ENCODE assay signal across 12 mouse cellular contexts in the genomic region with DNA sequence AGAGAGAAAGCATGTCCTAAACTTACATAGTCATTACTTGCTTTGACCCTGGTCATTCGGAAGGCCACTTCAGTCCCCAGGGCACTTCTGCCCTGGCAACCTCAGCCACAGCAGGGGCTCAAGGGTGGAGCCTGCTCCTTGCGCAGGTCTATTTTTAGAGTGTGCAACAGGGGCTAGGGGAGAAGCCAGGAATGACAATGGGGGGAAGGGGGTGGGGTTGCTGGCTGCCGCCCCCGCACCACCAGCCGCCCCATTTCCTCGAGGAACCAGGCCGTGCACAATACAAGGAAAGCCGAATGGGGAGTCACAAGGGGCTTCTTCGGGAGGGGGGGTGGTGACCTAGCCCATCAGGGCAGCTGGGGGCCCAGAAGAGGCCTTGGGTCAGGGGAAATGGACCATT. TPM values are rescaled to one million over a fixed set of nuclear protein-coding genes. Genes with fewer than 3 reads are reported as not detected.
DNase-seq lines count a peak whose midpoint lies in the region; ATAC-seq lines count a peak whose summit lies in the region.
"Had no signal": no experiment of that assay in that cellular context is flagged by ENCODE, and none has a peak within 500 bp of the region (broad histone marks: within the 10 kb centered on the region; RNA-seq: fewer than 3 reads in every experiment).

No protein-coding gene starts in this region.

- H3K4me1 ChIP-seq in heart, embryonic 10.5 days = peaks cover 19% of the 10 kb centered on the region
- H3K4me1 ChIP-seq in liver, embryonic 11.5 days (replicated peaks; ENCODE audit: control insufficient read depth, insufficient read depth, low read length) = no peaks in the 10 kb centered on the region
- H3K4me1 ChIP-seq: limb, embryonic 12.5 days; neural tube, embryonic 13.5 days had no signal

- peak overlapping the region; percentile 47 for H3K27ac ChIP-seq in heart, embryonic 10.5 days
- H3K27ac ChIP-seq in liver, embryonic 11.5 days (ENCODE audit: low read depth, low read length) = no peak overlapping the region
- H3K27ac ChIP-seq: limb, embryonic 12.5 days; neural tube, embryonic 13.5 days had no signal

- no peaks in the 10 kb centered on the region for H3K9me3 ChIP-seq in heart, embryonic 10.5 days
- H3K9me3 ChIP-seq in liver, embryonic 11.5 days (ENCODE audit: control insufficient read depth, low read length) = no peaks in the 10 kb centered on the region
- H3K9me3 ChIP-seq: limb, embryonic 12.5 days; neural tube, embryonic 13.5 days had no signal

- H3K9ac ChIP-seq in liver, embryonic 11.5 days (ENCODE audit: low read depth, low read length) = no peak overlapping the region
- H3K9ac ChIP-seq: limb, embryonic 12.5 days; neural tube, embryonic 13.5 days had no signal

- H3K4me2 ChIP-seq in liver, embryonic 11.5 days = no peak overlapping the region
- H3K4me2 ChIP-seq: limb, embryonic 12.5 days; neural tube, embryonic 13.5 days had no signal

- H3K36me3 ChIP-seq in heart, embryonic 10.5 days = no peaks in the 10 kb centered on the region
- no peaks in the 10 kb centered on the region for H3K36me3 ChIP-seq in liver, embryonic 11.5 days (ENCODE audit: control insufficient read depth, insufficient read depth, low read length)
- H3K36me3 ChIP-seq: limb, embryonic 12.5 days; neural tube, embryonic 13.5 days had no signal

- H3K4me3 ChIP-seq in heart, embryonic 10.5 days = peak overlapping the region; percentile 35; the same call in 1 of the 2 replicates
- H3K4me3 ChIP-seq in liver, embryonic 11.5 days (ENCODE audit: low read depth, low read length) = no peak overlapping the region
- H3K4me3 ChIP-seq: limb, embryonic 12.5 days; neural tube, embryonic 13.5 days had no signal

- no peak for ATAC-seq in liver, embryonic 11.5 days (replicated peaks; ENCODE audit: low FRiP score)
- ATAC-seq: activated CD4-positive, CD25-positive, alpha-beta regulatory T cell, adult 4 months had no signal

- peak; percentile 32 for DNase-seq in gastrocnemius, postnatal 14 days
- DNase-seq in gastrocnemius, postnatal 4 days (ENCODE audit: low spot score in 2 of 2) = no peak
- DNase-seq in ES-CJ7 (ENCODE audit: low read depth, low spot score) = peak; percentile 71
- DNase-seq in heart, embryonic 10.5 days (ENCODE audit: low spot score) = no peak
- DNase-seq in kidney, postnatal 14 days = peak; percentile 48
- DNase-seq in liver, embryonic 11.5 days (ENCODE audit: low spot score) = no peak
- no peak for DNase-seq in urinary bladder, postnatal 10 days (ENCODE audit: low spot score)
- no peak for DNase-seq in neural tube, embryonic 10.5 days (ENCODE audit: extremely low spot score, low spot score)
- DNase-seq: right cerebral cortex, postnatal 4 days had no signal

- no peaks in the 10 kb centered on the region for H3K27me3 ChIP-seq in heart, embryonic 10.5 days (ENCODE audit: insufficient read depth, poor library complexity, severe bottlenecking)
- no peaks in the 10 kb centered on the region for H3K27me3 ChIP-seq in liver, embryonic 11.5 days (replicated peaks; ENCODE audit: control insufficient read depth, insufficient read depth, low read length)
- H3K27me3 ChIP-seq: limb, embryonic 12.5 days; neural tube, embryonic 13.5 days had no signal

- 32% methylated on average over 9 of the region's 9 CpGs for WGBS in heart, embryonic 10.5 days
- WGBS in liver, embryonic 11.5 days = 56% methylated on average over 9 of the region's 9 CpGs

- intact Hi-C loops in gastrocnemius, postnatal 14 days (cut with DNase I; ENCODE audit: low total_unique reads) = no loop called here

RNA-seq across cellular contexts. Expression of gene Csnk2a1, which starts 37.0 kb away (rescaled TPM):
- 10 to 100 TPM; 64.5 to 73.4 TPM for total RNA-seq in gastrocnemius, postnatal 14 days (2021)
- total RNA-seq in gastrocnemius, postnatal 4 days (2021) = 10 to 100 TPM; 77.4 to 89.6 TPM
- polyA plus RNA-seq in heart, embryonic 10.5 days (2016; fragmentation: Nextera tagmentation; extraction: Ambion mirVana) = 64.0 and 67.0 TPM in 2 replicates
- polyA plus RNA-seq in liver, embryonic 11.5 days (2014; fragmentation: Nextera tagmentation; extraction: Ambion mirVana) = 45.1 and 65.2 TPM in 2 replicates

RNA-seq across cellular contexts. Expression of gene Tcf15, which starts 46.3 kb away (rescaled TPM):
- total RNA-seq in gastrocnemius, postnatal 14 days (2021) = 10 to 100 TPM; 18.4 to 20.4 TPM
- total RNA-seq in gastrocnemius, postnatal 4 days (2021) = 10 to 100 TPM; 18.4 to 21.9 TPM
- polyA plus RNA-seq in heart, embryonic 10.5 days (2016; fragmentation: Nextera tagmentation; extraction: Ambion mirVana) = 1.9 and 7.2 TPM in 2 replicates
- 2.6 and 2.8 TPM in 2 replicates for polyA plus RNA-seq in liver, embryonic 11.5 days (2014; fragmentation: Nextera tagmentation; extraction: Ambion mirVana)
- polyA plus RNA-seq: activated CD4-positive, CD25-positive, alpha-beta regulatory T cell, adult 4 months had no signal

Comparison
In these comparisons a context has a peak if more than half of its experiments do, and no peak if none do; other contexts are left out.
1. DNase-seq: peak in gastrocnemius, postnatal 14 days (single experiment), ES-CJ7 (single experiment) and kidney, postnatal 14 days (single experiment); none in gastrocnemius, postnatal 4 days (0 of 2), heart, embryonic 10.5 days (single experiment), liver, embryonic 11.5 days (single experiment), urinary bladder, postnatal 10 days (single experiment) and neural tube, embryonic 10.5 days (single experiment).